Comparison of ENCODE assay signal across 8 mouse cellular contexts in the genomic region with DNA sequence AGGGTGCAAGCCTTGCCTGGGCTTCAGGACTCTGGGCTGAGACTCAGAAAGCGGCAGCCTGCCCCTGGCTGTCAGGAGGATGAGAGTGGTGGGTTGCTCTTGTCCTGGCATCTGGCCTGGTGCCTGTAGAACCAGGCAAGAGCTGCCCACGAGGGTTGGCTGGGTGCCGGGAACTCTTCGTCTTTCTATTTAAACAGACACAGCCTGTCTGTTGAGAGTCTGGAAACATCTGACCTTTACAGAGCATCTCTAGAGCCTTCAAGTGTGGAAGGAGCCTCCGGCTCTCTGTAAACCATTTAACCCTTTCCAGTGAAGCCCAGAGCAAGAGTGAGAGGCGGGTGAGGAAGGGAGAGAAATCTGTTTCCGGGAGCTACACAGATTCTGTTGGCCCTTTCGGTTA. TPM values are rescaled to one million over a fixed set of nuclear protein-coding genes. Genes with fewer than 3 reads are reported as not detected.
DNase-seq lines count a peak whose midpoint lies in the region; ATAC-seq lines count a peak whose summit lies in the region.

No protein-coding gene starts in this region.

- no peak for DNase-seq in forebrain, embryonic 10.5 days (ENCODE audit: extremely low spot score, low spot score)
- DNase-seq in ovary, postnatal 36 days (ENCODE audit: low spot score), result peak; percentile 62
- no peak for DNase-seq in ovary, postnatal 10 days (ENCODE audit: low spot score)
- DNase-seq in heart, postnatal 36 days, result peak; percentile 28 to 30
- peak; percentile 64 to 66 for DNase-seq in left cerebral cortex, postnatal 25 days (ENCODE audit: low spot score in 2 of 2)
- no peak for DNase-seq in spleen, postnatal 10 days (ENCODE audit: low spot score in 2 of 2)

- no peaks in the 10 kb centered on the region for H3K36me3 ChIP-seq in forebrain, embryonic 10.5 days (replicated peaks)
- no peaks in the 10 kb centered on the region for H3K36me3 ChIP-seq in forebrain, embryonic 15.5 days
- H3K36me3 ChIP-seq in stomach, embryonic 15.5 days, result no peaks in the 10 kb centered on the region

- H3K4me2 ChIP-seq in forebrain, embryonic 15.5 days (replicated peaks), result no peak overlapping the region
- H3K4me2 ChIP-seq in stomach, embryonic 15.5 days, result 0 out of 2 replicates have a peak overlapping the region, but pooled peaks have one; percentile 1

- no peaks in the 10 kb centered on the region; the same call in 1 of the 2 replicates for H3K27me3 ChIP-seq in forebrain, embryonic 10.5 days (ENCODE audit: poor library complexity, severe bottlenecking)
- no peaks in the 10 kb centered on the region for H3K27me3 ChIP-seq in forebrain, embryonic 15.5 days
- no peaks in the 10 kb centered on the region for H3K27me3 ChIP-seq in stomach, embryonic 15.5 days (replicated peaks)

- intact Hi-C loops in heart, postnatal 36 days (cut with DNase I), result no loop called here
- intact Hi-C loops in left cerebral cortex, postnatal 25 days (cut with DNase I), result no loop called here

- no peaks in the 10 kb centered on the region for H3K9me3 ChIP-seq in forebrain, embryonic 10.5 days
- no peaks in the 10 kb centered on the region for H3K9me3 ChIP-seq in forebrain, embryonic 15.5 days
- H3K9me3 ChIP-seq in stomach, embryonic 15.5 days, result no peaks in the 10 kb centered on the region

- H3K4me1 ChIP-seq in forebrain, embryonic 10.5 days, result peaks cover 14% of the 10 kb centered on the region
- H3K4me1 ChIP-seq in forebrain, embryonic 15.5 days, result peaks cover 7% of the 10 kb centered on the region; the same call in 1 of the 2 replicates
- peaks cover 17% of the 10 kb centered on the region; the same call in 1 of the 2 replicates for H3K4me1 ChIP-seq in stomach, embryonic 15.5 days

- H3K4me3 ChIP-seq in forebrain, embryonic 10.5 days, result no peak overlapping the region
- no peak overlapping the region for H3K4me3 ChIP-seq in forebrain, embryonic 15.5 days
- no peak overlapping the region for H3K4me3 ChIP-seq in stomach, embryonic 15.5 days (replicated peaks)

- no peak for ATAC-seq in forebrain, embryonic 15.5 days (replicated peaks)
- no peak; the same call in 1 of the 2 replicates for ATAC-seq in stomach, embryonic 15.5 days (ENCODE audit: insufficient read depth, low FRiP score, low read depth)

- peak overlapping the region; percentile 63 for H3K27ac ChIP-seq in forebrain, embryonic 10.5 days
- no peak overlapping the region; the same call in 1 of the 2 replicates for H3K27ac ChIP-seq in forebrain, embryonic 15.5 days (replicated peaks)
- peak overlapping the region; percentile 79 for H3K27ac ChIP-seq in stomach, embryonic 15.5 days

- H3K9ac ChIP-seq in forebrain, embryonic 15.5 days (replicated peaks), result no peak overlapping the region
- H3K9ac ChIP-seq in stomach, embryonic 15.5 days, result no peak overlapping the region

- 57% methylated on average over 8 of the region's 8 CpGs for WGBS in forebrain, embryonic 10.5 days
- WGBS in forebrain, embryonic 15.5 days, result 43% methylated on average over 8 of the region's 8 CpGs
- 37% methylated on average over 8 of the region's 8 CpGs for WGBS in stomach, embryonic 15.5 days

RNA-seq across cellular contexts. Expression of a gene that starts 15.3 kb away (rescaled TPM):
- polyA plus RNA-seq in forebrain, embryonic 10.5 days (2016; fragmentation: Nextera tagmentation; extraction: Ambion mirVana), result 15.1 and 15.9 TPM in 2 replicates
- polyA plus RNA-seq in forebrain, embryonic 15.5 days (2015; fragmentation: Nextera tagmentation; extraction: Ambion mirVana), result 22.7 and 24.7 TPM in 2 replicates
- 10 to 100 TPM; 12.1 to 12.4 TPM for total RNA-seq in heart, postnatal 36 days (2021)
- total RNA-seq in left cerebral cortex, postnatal 25 days (2021), result 10 to 100 TPM; 17.4 to 20.5 TPM
- 22.1 and 23.8 TPM in 2 replicates for polyA plus RNA-seq in stomach, embryonic 15.5 days (2015; fragmentation: Nextera tagmentation; extraction: Ambion mirVana)

RNA-seq across cellular contexts. Expression of a gene that starts 56.2 kb away (rescaled TPM):
- 462 and 476 TPM in 2 replicates for polyA plus RNA-seq in forebrain, embryonic 10.5 days (2016; fragmentation: Nextera tagmentation; extraction: Ambion mirVana)
- polyA plus RNA-seq in forebrain, embryonic 15.5 days (2015; fragmentation: Nextera tagmentation; extraction: Ambion mirVana), result 299 and 300 TPM in 2 replicates
- total RNA-seq in heart, postnatal 36 days (2021), result 1,000 to 10,000 TPM; 1,714 to 2,029 TPM
- 10 to 100 TPM; 50.8 to 59.1 TPM for total RNA-seq in left cerebral cortex, postnatal 25 days (2021)
- polyA plus RNA-seq in stomach, embryonic 15.5 days (2015; fragmentation: Nextera tagmentation; extraction: Ambion mirVana), result 595 and 631 TPM in 2 replicates

Comparison
In these comparisons a context has a peak if more than half of its experiments do, and no peak if none do; other contexts are left out.
1. DNase-seq: peak in ovary, postnatal 36 days (single experiment), heart, postnatal 36 days (2 of 2) and left cerebral cortex, postnatal 25 days (2 of 2); none in forebrain, embryonic 10.5 days (single experiment), ovary, postnatal 10 days (single experiment) and spleen, postnatal 10 days (0 of 2).